Mouse (Mus musculus) forebrain, embryonic 14.5 days (tissue): ENCODE measurements around the gene Osbpl3. TPM values are rescaled to one million over a fixed set of nuclear protein-coding genes. Genes with fewer than 3 reads are reported as not detected.

Source experiments
- ATAC-seq: fragments of 200-750 bp; cut with Nextera tagmentation; 2 replicates; pipeline ENCODE4 v1.8.0; 2017; ENCODE audit warnings: mild to moderate bottlenecking, moderate library complexity
- DNase-seq: peaks from one replicate; pipeline ENCODE4 v3.0.0-alpha.2; 2015; ENCODE audit warnings: low spot score
- H3K27ac ChIP-seq: fragments of 300-500 bp; sonication (generic); 2 replicates; pipeline ENCODE4 v1.5.1; 2014; ENCODE audit warnings: low read depth, mild to moderate bottlenecking, control low read depth, low read length, moderate library complexity
- H3K27me3 ChIP-seq: fragments of 300-500 bp; sonication (generic); replicated peaks from 2 replicates; pipeline ENCODE4 v1.6.1; 2014; ENCODE audit warnings: low read length, control low read depth, mixed read lengths; ENCODE audit not compliant: control insufficient read depth, insufficient read depth
- H3K36me3 ChIP-seq: fragments of 300-500 bp; sonication (generic); 2 replicates; pipeline ENCODE4 v1.6.1; 2014; ENCODE audit warnings: low read length, control low read depth; ENCODE audit not compliant: control insufficient read depth, insufficient read depth
- H3K4me1 ChIP-seq: fragments of 300-500 bp; sonication (generic); 2 replicates; pipeline ENCODE4 v1.6.1; 2014; ENCODE audit warnings: antibody characterized with exemption, low read length, control low read depth; ENCODE audit not compliant: control insufficient read depth, insufficient read depth
- H3K4me2 ChIP-seq: fragments of 300-500 bp; sonication (generic); 2 replicates; pipeline ENCODE4 v1.6.1; 2014; ENCODE audit warnings: mild to moderate bottlenecking, control low read depth, low read length
- H3K4me3 ChIP-seq: fragments of 300-500 bp; sonication (generic); 2 replicates; pipeline ENCODE4 v1.5.1; 2014; ENCODE audit warnings: low read depth, low read length, control low read depth
- H3K9ac ChIP-seq: fragments of 300-500 bp; sonication (generic); 2 replicates; pipeline ENCODE4 v1.6.1; 2014; ENCODE audit warnings: mild to moderate bottlenecking, low read length, control low read depth, moderate library complexity
- H3K9me3 ChIP-seq: fragments of 300-500 bp; sonication (generic); replicated peaks from 2 replicates; pipeline ENCODE4 v1.6.1; 2016; ENCODE audit warnings: low read length, control low read depth, mixed read lengths; ENCODE audit not compliant: control insufficient read depth
- WGBS: fragments of 180-500 bp; shearing (Covaris S2); extraction: QIAGEN DNeasy Blood & Tissue Kit; methylation state at CpG from one replicate; pipeline ENCODE4 v1.1.7; 2014; 5-methylcytosine and 5-hydroxymethylcytosine counted together
- polyA plus RNA-seq: library from polyadenylated mRNA; unstranded; fragments of >200 nt; fragmentation: Nextera tagmentation; extraction: Ambion mirVana; gene quantifications from 2 replicates; pipeline ENCODE4 v1.2.1, GENCODE M21; 2014

Osbpl3 gene
- polyA plus RNA-seq, 1 experiment from 2014 or later = 2.8 TPM

DNA sequence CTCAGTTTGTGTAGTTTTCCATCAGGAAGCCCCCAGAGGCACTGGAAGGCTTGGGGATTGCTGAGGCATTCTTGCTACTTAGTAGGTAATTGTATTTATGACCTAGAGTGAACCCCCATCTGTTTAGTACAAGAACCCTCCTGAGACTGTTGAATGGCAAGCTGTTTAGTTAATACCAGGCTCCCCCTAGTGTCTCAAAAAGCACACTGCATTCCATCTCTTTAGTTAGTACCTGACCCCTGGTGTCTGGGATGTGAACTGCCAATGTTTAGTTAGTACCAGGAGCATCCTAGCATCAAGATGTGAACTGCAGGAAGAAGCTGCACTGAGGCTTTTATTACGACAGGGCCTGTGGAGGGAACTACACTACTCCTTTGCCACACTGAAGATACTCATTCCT is 161.9 kb downstream of the Osbpl3 start:
- Histone ChIP-seq H3K4me2 (no peak overlapping the region), H3K9me3 (no peaks in the 10 kb centered on the region), H3K27ac (no peak overlapping the region), H3K36me3 (no peaks in the 10 kb centered on the region), H3K27me3 (no peaks in the 10 kb centered on the region), H3K9ac (no peak overlapping the region), H3K4me3 (no peak overlapping the region), H3K4me1 (no peaks in the 10 kb centered on the region)
- 45% methylated on average over 1 of the region's 1 CpGs for WGBS
- ATAC-seq (peak; percentile 69; the same call in 1 of the 2 replicates), DNase-seq (peak; percentile 93)

DNA sequence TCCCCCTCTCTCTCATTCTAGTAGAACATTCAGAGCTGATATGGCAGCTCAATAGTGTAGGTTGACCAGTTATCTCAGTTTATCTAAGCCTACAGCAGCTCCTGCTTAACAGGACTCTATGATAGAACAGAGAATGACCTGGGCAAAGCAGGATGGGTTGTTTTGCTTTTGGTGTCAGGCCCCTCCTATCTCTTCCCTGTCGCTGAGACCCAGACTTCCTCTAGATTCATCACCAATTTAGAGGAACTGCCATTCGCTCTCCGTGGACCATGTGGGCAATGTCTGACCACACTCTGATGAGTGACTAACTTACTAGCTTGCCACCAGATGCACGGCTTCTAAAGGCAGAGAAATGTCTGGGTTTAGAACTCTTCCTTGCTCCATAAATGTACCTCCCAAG is 164.4 kb downstream of the Osbpl3 start:
- H3K27ac ChIP-seq = no peak overlapping the region
- H3K4me2 ChIP-seq = no peak overlapping the region
- no peak overlapping the region for H3K4me3 ChIP-seq
- no peaks in the 10 kb centered on the region for H3K27me3 ChIP-seq
- no peak overlapping the region for H3K9ac ChIP-seq
- no peaks in the 10 kb centered on the region for H3K9me3 ChIP-seq
- ATAC-seq (no peak), DNase-seq (no peak)
- WGBS = 88% methylated on average over 4 of the region's 4 CpGs
- H3K36me3 ChIP-seq = no peaks in the 10 kb centered on the region
- H3K4me1 ChIP-seq = no peaks in the 10 kb centered on the region

DNA sequence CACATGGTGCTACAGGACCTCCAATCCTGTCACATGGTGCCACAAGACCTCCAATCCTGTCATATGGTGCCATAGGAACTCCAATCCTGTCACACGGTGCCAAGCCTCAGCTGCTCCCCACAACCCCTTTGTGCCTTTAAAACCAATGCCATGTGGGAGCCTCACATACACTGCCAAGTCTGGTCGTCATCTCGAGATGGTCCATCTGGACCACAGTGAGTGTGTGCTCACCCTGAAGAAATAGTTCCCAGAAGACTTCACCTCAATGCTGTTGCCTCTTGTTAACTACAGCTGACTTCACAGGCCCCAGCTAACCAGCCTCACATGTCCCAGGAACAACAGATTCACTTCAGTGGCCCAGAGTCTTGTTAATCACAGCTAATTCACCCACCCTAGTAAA is 169.1 kb downstream of the Osbpl3 start:
- H3K27me3 ChIP-seq = no peaks in the 10 kb centered on the region
- DNase-seq (no peak), ATAC-seq (no peak)
- no peak overlapping the region for H3K27ac ChIP-seq
- 77% methylated on average over 3 of the region's 3 CpGs for WGBS
- no peak overlapping the region for H3K4me2 ChIP-seq
- H3K36me3 ChIP-seq = no peaks in the 10 kb centered on the region
- no peak overlapping the region for H3K4me3 ChIP-seq
- H3K9me3 ChIP-seq = no peaks in the 10 kb centered on the region
- H3K9ac ChIP-seq = no peak overlapping the region
- no peaks in the 10 kb centered on the region for H3K4me1 ChIP-seq

DNA sequence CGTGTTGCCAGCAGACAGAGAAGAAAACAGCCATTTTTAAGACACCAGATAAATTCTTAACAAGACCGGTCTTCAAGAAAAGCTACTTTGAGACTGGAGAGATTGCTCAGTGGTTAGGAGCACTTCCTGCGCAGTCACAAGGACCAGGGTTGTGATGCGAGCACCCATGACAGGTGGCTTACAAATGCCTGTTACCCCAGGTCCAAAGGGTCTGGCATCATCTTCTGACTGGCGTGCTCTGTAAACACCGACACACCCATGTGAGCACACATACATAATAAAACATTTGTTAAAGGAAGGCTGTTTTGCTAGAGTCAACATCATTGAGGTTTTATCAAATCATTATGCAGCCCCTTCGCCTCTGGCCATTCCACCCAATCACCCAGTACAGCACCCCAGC is 176.4 kb downstream of the Osbpl3 start:
- Histone ChIP-seq H3K36me3 (no peaks in the 10 kb centered on the region), H3K27me3 (no peaks in the 10 kb centered on the region), H3K9me3 (no peaks in the 10 kb centered on the region), H3K4me1 (no peaks in the 10 kb centered on the region), H3K4me3 (no peak overlapping the region), H3K4me2 (no peak overlapping the region), H3K27ac (no peak overlapping the region), H3K9ac (no peak overlapping the region)
- WGBS = 91% methylated on average over 7 of the region's 7 CpGs
- DNase-seq (no peak), ATAC-seq (no peak)

DNA sequence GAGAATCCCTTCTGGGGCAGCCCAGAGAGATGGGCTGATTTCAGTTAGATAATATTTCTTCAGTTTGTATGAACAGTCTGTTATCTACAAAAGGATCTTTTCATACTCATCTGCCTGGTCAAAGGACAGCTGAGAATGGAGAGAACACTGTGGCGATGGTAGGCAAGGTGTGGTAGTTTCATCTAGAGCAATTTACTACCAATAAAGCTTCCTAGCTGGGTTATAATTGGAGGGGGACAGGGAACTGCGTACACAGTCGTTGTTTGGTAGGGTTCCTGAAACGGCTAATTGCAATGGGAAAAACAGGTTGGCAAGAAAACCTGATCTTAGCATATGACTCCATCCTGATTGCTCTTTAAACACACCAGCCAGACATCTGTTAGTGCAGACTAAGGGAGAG is 182.1 kb downstream of the Osbpl3 start:
- Histone ChIP-seq H3K9me3 (no peaks in the 10 kb centered on the region), H3K9ac (no peak overlapping the region), H3K36me3 (no peaks in the 10 kb centered on the region), H3K27ac (no peak overlapping the region), H3K4me1 (no peaks in the 10 kb centered on the region), H3K4me3 (no peak overlapping the region), H3K4me2 (no peak overlapping the region), H3K27me3 (no peaks in the 10 kb centered on the region)
- WGBS = 84% methylated on average over 4 of the region's 4 CpGs
- ATAC-seq = no peak
- no peak for DNase-seq

DNA sequence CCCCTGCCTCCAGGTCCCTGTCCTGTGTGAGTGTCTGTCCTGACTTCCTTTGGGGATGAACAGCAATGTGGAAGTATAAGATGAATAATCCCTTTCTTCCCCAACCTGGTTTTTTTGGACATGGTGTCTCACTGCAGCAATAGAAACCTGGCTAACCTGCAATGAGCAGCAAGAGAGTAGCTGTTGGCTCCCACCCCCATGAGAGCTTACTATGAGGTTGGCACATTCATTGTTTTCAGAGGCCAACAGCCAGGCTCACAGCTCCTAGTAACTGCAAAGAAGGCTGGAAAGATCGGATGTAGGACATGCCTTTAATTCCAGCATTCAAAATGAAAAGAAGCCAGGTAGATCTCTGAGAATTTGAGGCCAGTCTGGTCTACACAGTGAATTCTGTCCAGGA is 182.6 kb downstream of the Osbpl3 start:
- H3K4me1 ChIP-seq = no peaks in the 10 kb centered on the region
- H3K27me3 ChIP-seq = no peaks in the 10 kb centered on the region
- no peak overlapping the region for H3K9ac ChIP-seq
- H3K27ac ChIP-seq = no peak overlapping the region
- ATAC-seq (no peak), DNase-seq (no peak)
- 92% methylated on average over 1 of the region's 1 CpGs for WGBS
- H3K4me3 ChIP-seq = no peak overlapping the region
- H3K9me3 ChIP-seq = no peaks in the 10 kb centered on the region
- no peaks in the 10 kb centered on the region for H3K36me3 ChIP-seq
- no peak overlapping the region for H3K4me2 ChIP-seq

DNA sequence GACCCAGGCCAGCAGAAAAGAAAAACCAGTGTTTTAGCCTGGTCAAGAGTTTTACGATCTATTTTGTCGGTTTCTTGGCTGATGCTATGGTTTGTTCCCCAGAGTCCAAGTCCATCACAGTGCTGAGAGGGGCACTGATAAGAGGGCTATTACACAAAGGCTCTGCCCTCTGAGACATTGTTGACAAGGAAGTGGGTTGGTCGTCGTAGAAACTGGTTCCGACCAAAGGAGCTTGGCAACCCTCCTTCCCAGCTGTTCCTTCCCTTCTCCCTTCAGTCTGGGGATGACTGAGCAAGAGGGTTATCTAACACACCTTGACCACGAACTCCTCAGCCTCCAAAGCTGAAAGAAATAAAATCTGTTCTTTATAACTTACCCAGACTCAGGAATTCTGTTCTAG is 192.3 kb downstream of the Osbpl3 start, which contains the start of gene Gsdme:
Gsdme (minus strand) TSS at position 193 of the 400 bp plus-strand sequence.
- Histone ChIP-seq H3K4me1 (peaks cover 5% of the 10 kb centered on the region; the same call in 1 of the 2 replicates), H3K9me3 (no peaks in the 10 kb centered on the region), H3K36me3 (no peaks in the 10 kb centered on the region), H3K27me3 (no peaks in the 10 kb centered on the region), H3K9ac (no peak within 1 kb of the TSS), H3K27ac (no peak within 1 kb of the TSS), H3K4me2 (no peak within 1 kb of the TSS), H3K4me3 (no peak within 1 kb of the TSS)
- WGBS = 88% methylated on average over 6 of the region's 6 CpGs
- no peak for ATAC-seq
- DNase-seq = no peak

DNA sequence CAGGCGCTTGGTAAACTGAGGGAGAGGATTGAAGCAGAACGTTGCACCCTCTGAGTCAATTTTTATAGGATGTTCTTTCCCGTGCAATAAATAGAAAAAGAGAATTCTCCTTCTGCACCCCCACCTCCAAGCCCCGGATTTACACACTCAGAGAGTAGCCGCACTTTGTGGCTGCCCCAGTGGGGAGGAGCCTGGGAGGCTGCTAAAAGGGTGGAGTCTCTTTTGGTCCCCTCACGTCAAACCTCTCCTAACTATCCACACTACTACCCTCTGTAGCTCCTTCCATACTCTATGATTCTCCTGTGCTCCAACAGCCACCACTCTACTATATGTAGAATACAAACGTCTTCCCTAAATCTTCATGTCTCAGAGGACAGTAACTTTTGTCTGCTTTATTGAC is 193.7 kb downstream of the Osbpl3 start:
- no peak overlapping the region for H3K27ac ChIP-seq
- ATAC-seq = no peak

DNA sequence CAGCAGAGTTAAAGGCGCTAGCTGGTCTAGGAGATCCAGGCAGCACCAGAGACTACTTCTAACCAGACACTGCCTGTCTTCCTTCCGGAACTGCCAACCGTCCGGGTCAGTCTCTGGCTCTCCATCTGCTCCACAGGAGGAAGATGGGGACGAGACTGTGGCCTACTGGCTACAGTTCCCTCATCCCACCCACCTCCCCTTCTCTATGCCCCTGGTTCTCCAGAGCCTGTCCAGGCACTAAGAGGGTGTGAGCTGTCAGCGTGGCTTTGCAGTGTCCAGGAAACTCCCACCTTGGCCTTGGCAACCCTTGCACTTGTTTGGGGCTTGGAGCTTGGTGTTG is 194.1 kb downstream of the Osbpl3 start:
- Histone ChIP-seq H3K9me3 (no peaks in the 10 kb centered on the region), H3K27ac (peak overlapping the region; percentile 49), H3K4me3 (peak overlapping the region; percentile 47), H3K36me3 (no peaks in the 10 kb centered on the region), H3K27me3 (no peaks in the 10 kb centered on the region), H3K9ac (peak overlapping the region; percentile 76), H3K4me2 (peak overlapping the region; percentile 61), H3K4me1 (peaks cover 5% of the 10 kb centered on the region; the same call in 1 of the 2 replicates)
- 0% methylated on average over 6 of the region's 6 CpGs for WGBS
- DNase-seq (no peak), ATAC-seq (no peak)

More for the DNA sequence above, 193.7 kb downstream of the Osbpl3 start:
- peak overlapping the region; percentile 61 for H3K4me2 ChIP-seq
- H3K9me3 ChIP-seq = no peaks in the 10 kb centered on the region
- peak overlapping the region; percentile 76; the same call in 1 of the 2 replicates for H3K9ac ChIP-seq
- H3K36me3 ChIP-seq = no peaks in the 10 kb centered on the region
- 30% methylated on average over 7 of the region's 7 CpGs for WGBS
- H3K4me3 ChIP-seq = peak overlapping the region; percentile 47
- DNase-seq = peak; percentile 8
- H3K27me3 ChIP-seq = no peaks in the 10 kb centered on the region
- peaks cover 5% of the 10 kb centered on the region; the same call in 1 of the 2 replicates for H3K4me1 ChIP-seq
